Mouse (Mus musculus) neural tube, embryonic 13.5 days (tissue): ENCODE data around the gene Spata2. TPM values are rescaled to one million over a fixed set of nuclear protein-coding genes. Genes with fewer than 3 reads are reported as not detected.
A peak's percentile ranks its signal among the peaks of the same experiment; 100 is the strongest.

ENCODE experiments used
- ATAC-seq: fragments of 200-750 bp; cut with Nextera tagmentation; 2 replicates; pipeline ENCODE4 v1.8.0; 2017; ENCODE audit warnings: low read depth, mild to moderate bottlenecking, moderate TSS enrichment, moderate library complexity
- H3K27ac ChIP-seq: fragments of 300-500 bp; sonication (generic); replicated peaks from 2 replicates; pipeline ENCODE4 v1.5.1; 2015; ENCODE audit warnings: moderate library complexity, mild to moderate bottlenecking, inconsistent platforms
- H3K27me3 ChIP-seq: fragments of 300-500 bp; sonication (generic); 2 replicates; pipeline ENCODE4 v1.6.1; 2015; ENCODE audit warnings: mild to moderate bottlenecking, inconsistent platforms
- H3K36me3 ChIP-seq: fragments of 300-500 bp; sonication (generic); 2 replicates; pipeline ENCODE4 v1.6.1; 2015; ENCODE audit warnings: mild to moderate bottlenecking, inconsistent platforms
- H3K4me1 ChIP-seq: fragments of 300-500 bp; sonication (generic); replicated peaks from 2 replicates; pipeline ENCODE4 v1.6.1; 2015; ENCODE audit warnings: inconsistent platforms
- H3K4me2 ChIP-seq: fragments of 300-500 bp; sonication (generic); 2 replicates; pipeline ENCODE4 v1.6.1; 2015; ENCODE audit warnings: inconsistent platforms, mild to moderate bottlenecking, moderate library complexity
- H3K4me3 ChIP-seq: fragments of 300-500 bp; sonication (generic); 2 replicates; pipeline ENCODE4 v1.5.1; 2015; ENCODE audit warnings: mild to moderate bottlenecking, inconsistent platforms
- H3K9ac ChIP-seq: fragments of 300-500 bp; sonication (generic); 2 replicates; pipeline ENCODE4 v1.6.1; 2015; ENCODE audit warnings: moderate library complexity, mild to moderate bottlenecking, inconsistent platforms
- H3K9me3 ChIP-seq: fragments of 300-500 bp; sonication (generic); 2 replicates; pipeline ENCODE4 v1.6.1; 2016; ENCODE audit warnings: inconsistent platforms
- WGBS: fragments of 180-500 bp; shearing (Covaris S2); methylation state at CpG from one replicate; pipeline ENCODE4 v1.1.7; 2015; 5-methylcytosine and 5-hydroxymethylcytosine counted together
- polyA plus RNA-seq: library from polyadenylated mRNA; unstranded; fragments of >200 nt; fragmentation: Nextera tagmentation; extraction: Ambion mirVana; gene quantifications from 2 replicates; pipeline ENCODE4 v1.2.1, GENCODE M21; 2015

The Spata2 gene
- polyA plus RNA-seq, 1 experiment from 2014 or later, result 26.9 TPM

- no peak overlapping the region for H3K4me2 ChIP-seq
- H3K9ac ChIP-seq, result peak overlapping the region; percentile 50; the same call in 1 of the 2 replicates
- H3K36me3 ChIP-seq, result peaks cover 56% of the 10 kb centered on the region
- ATAC-seq, result no peak; the same call in 1 of the 2 replicates
- no peaks in the 10 kb centered on the region for H3K9me3 ChIP-seq
- no peaks in the 10 kb centered on the region for H3K27me3 ChIP-seq
- no peak overlapping the region for H3K4me3 ChIP-seq
- H3K27ac ChIP-seq, result peak overlapping the region; percentile 88
- peaks cover 23% of the 10 kb centered on the region for H3K4me1 ChIP-seq
- WGBS, result 81% methylated on average over 5 of the region's 5 CpGs
Observed at GRCm38 (mm10) chr2:167475596-167475995, 17.1 kb downstream of the Spata2 start.

GRCm38 (mm10) chr2:167474218-167474617 lies 18.5 kb downstream of the Spata2 start:
- H3K36me3 ChIP-seq, result peaks cover 65% of the 10 kb centered on the region
- H3K27me3 ChIP-seq, result no peaks in the 10 kb centered on the region
- no peak overlapping the region for H3K9ac ChIP-seq
- no peak overlapping the region for H3K27ac ChIP-seq
- no peaks in the 10 kb centered on the region for H3K9me3 ChIP-seq
- H3K4me3 ChIP-seq, result no peak overlapping the region
- ATAC-seq, result no peak
- no peak overlapping the region for H3K4me2 ChIP-seq
- H3K4me1 ChIP-seq, result peaks cover 23% of the 10 kb centered on the region
- 87% methylated on average over 6 of the region's 6 CpGs for WGBS

GRCm38 (mm10) chr2:167471585-167471984 lies 21.1 kb downstream of the Spata2 start:
- H3K4me3 ChIP-seq, result no peak overlapping the region
- no peak for ATAC-seq
- WGBS, result 85% methylated on average over 6 of the region's 6 CpGs
- H3K9ac ChIP-seq, result no peak overlapping the region
- peaks cover 14% of the 10 kb centered on the region for H3K4me1 ChIP-seq
- H3K27me3 ChIP-seq, result no peaks in the 10 kb centered on the region
- H3K9me3 ChIP-seq, result no peaks in the 10 kb centered on the region
- H3K4me2 ChIP-seq, result no peak overlapping the region
- H3K27ac ChIP-seq, result no peak overlapping the region
- peaks cover 82% of the 10 kb centered on the region for H3K36me3 ChIP-seq

GRCm38 (mm10) chr2:167470611-167471010 lies 22.1 kb downstream of the Spata2 start:
- H3K36me3 ChIP-seq, result peaks cover 91% of the 10 kb centered on the region
- H3K4me2 ChIP-seq, result no peak overlapping the region
- WGBS, result 88% methylated on average over 3 of the region's 3 CpGs

GRCm38 (mm10) chr2:167468444-167468843 lies 24.2 kb downstream of the Spata2 start:
- no peaks in the 10 kb centered on the region for H3K27me3 ChIP-seq
- no peak overlapping the region for H3K4me3 ChIP-seq
- no peak overlapping the region for H3K27ac ChIP-seq
- ATAC-seq, result no peak
- no peaks in the 10 kb centered on the region for H3K9me3 ChIP-seq
- peaks cover 81% of the 10 kb centered on the region for H3K36me3 ChIP-seq
- H3K9ac ChIP-seq, result no peak overlapping the region
- no peaks in the 10 kb centered on the region for H3K4me1 ChIP-seq
- no peak overlapping the region for H3K4me2 ChIP-seq
- WGBS, result 83% methylated on average over 6 of the region's 6 CpGs

More at GRCm38 (mm10) chr2:167470611-167471010, 22.1 kb downstream of the Spata2 start:
- H3K4me3 ChIP-seq, result no peak overlapping the region
- H3K27ac ChIP-seq, result no peak overlapping the region
- H3K27me3 ChIP-seq, result no peaks in the 10 kb centered on the region
- no peak overlapping the region for H3K9ac ChIP-seq
- no peaks in the 10 kb centered on the region for H3K9me3 ChIP-seq
- H3K4me1 ChIP-seq, result peaks cover 5% of the 10 kb centered on the region
- ATAC-seq, result no peak

GRCm38 (mm10) chr2:167467214-167467613 lies 25.5 kb downstream of the Spata2 start:
- no peak overlapping the region for H3K9ac ChIP-seq
- no peaks in the 10 kb centered on the region for H3K4me1 ChIP-seq
- H3K4me2 ChIP-seq, result no peak overlapping the region
- no peak for ATAC-seq
- H3K9me3 ChIP-seq, result no peaks in the 10 kb centered on the region
- H3K36me3 ChIP-seq, result peaks cover 72% of the 10 kb centered on the region
- no peak overlapping the region for H3K27ac ChIP-seq
- 88% methylated on average over 5 of the region's 5 CpGs for WGBS
- H3K27me3 ChIP-seq, result no peaks in the 10 kb centered on the region
- H3K4me3 ChIP-seq, result no peak overlapping the region

- Histone ChIP-seq H3K4me3 (no peak overlapping the region), H3K27me3 (no peaks in the 10 kb centered on the region), H3K4me1 (no peaks in the 10 kb centered on the region), H3K36me3 (peaks cover 71% of the 10 kb centered on the region), H3K9ac (no peak overlapping the region), H3K9me3 (no peaks in the 10 kb centered on the region), H3K4me2 (no peak overlapping the region), H3K27ac (no peak overlapping the region)
- no peak for ATAC-seq
- 89% methylated on average over 3 of the region's 3 CpGs for WGBS
Observed at GRCm38 (mm10) chr2:167465951-167466350, 26.7 kb downstream of the Spata2 start.

- H3K36me3 ChIP-seq, result peaks cover 71% of the 10 kb centered on the region
Observed at GRCm38 (mm10) chr2:167463802-167464201, 28.9 kb downstream of the Spata2 start.

GRCm38 (mm10) chr2:167462954-167463353 lies 29.7 kb downstream of the Spata2 start:
- Histone ChIP-seq H3K9ac (no peak overlapping the region), H3K4me1 (no peaks in the 10 kb centered on the region), H3K36me3 (peaks cover 72% of the 10 kb centered on the region), H3K27me3 (no peaks in the 10 kb centered on the region), H3K27ac (no peak overlapping the region), H3K4me3 (no peak overlapping the region), H3K4me2 (no peak overlapping the region), H3K9me3 (no peaks in the 10 kb centered on the region)
- WGBS, result 57% methylated on average over 6 of the region's 6 CpGs
- 0 out of 2 replicates have a peak, but pooled peaks have one; percentile 40 for ATAC-seq

More at GRCm38 (mm10) chr2:167463802-167464201, 28.9 kb downstream of the Spata2 start:
- Histone ChIP-seq H3K9me3 (no peaks in the 10 kb centered on the region), H3K27me3 (no peaks in the 10 kb centered on the region), H3K27ac (no peak overlapping the region), H3K4me2 (no peak overlapping the region), H3K9ac (no peak overlapping the region), H3K4me3 (no peak overlapping the region), H3K4me1 (no peaks in the 10 kb centered on the region)
- 89% methylated on average over 5 of the region's 5 CpGs for WGBS
- no peak for ATAC-seq

- Histone ChIP-seq H3K9me3 (no peaks in the 10 kb centered on the region), H3K27ac (no peak overlapping the region), H3K4me2 (no peak overlapping the region), H3K9ac (no peak overlapping the region), H3K4me1 (no peaks in the 10 kb centered on the region), H3K27me3 (no peaks in the 10 kb centered on the region), H3K36me3 (peaks cover 77% of the 10 kb centered on the region), H3K4me3 (no peak overlapping the region)
- 91% methylated on average over 6 of the region's 6 CpGs for WGBS
- no peak for ATAC-seq
Observed at GRCm38 (mm10) chr2:167459071-167459865, 33.4 kb downstream of the Spata2 start.

- no peak overlapping the region for H3K4me2 ChIP-seq
- H3K36me3 ChIP-seq, result peaks cover 81% of the 10 kb centered on the region
- H3K27ac ChIP-seq, result no peak overlapping the region
- H3K4me1 ChIP-seq, result no peaks in the 10 kb centered on the region
- no peak for ATAC-seq
- H3K4me3 ChIP-seq, result no peak overlapping the region
- H3K9ac ChIP-seq, result no peak overlapping the region
- 90% methylated on average over 3 of the region's 3 CpGs for WGBS
- no peaks in the 10 kb centered on the region for H3K9me3 ChIP-seq
- H3K27me3 ChIP-seq, result no peaks in the 10 kb centered on the region
Observed at GRCm38 (mm10) chr2:167458548-167458947, 34.1 kb downstream of the Spata2 start.

GRCm38 (mm10) chr2:167457213-167457612 lies 35.5 kb downstream of the Spata2 start:
- peaks cover 88% of the 10 kb centered on the region for H3K36me3 ChIP-seq
- H3K4me1 ChIP-seq, result no peaks in the 10 kb centered on the region
- H3K27ac ChIP-seq, result no peak overlapping the region
- H3K4me2 ChIP-seq, result no peak overlapping the region
- 89% methylated on average over 9 of the region's 9 CpGs for WGBS
- no peak overlapping the region for H3K4me3 ChIP-seq
- ATAC-seq, result no peak
- H3K9ac ChIP-seq, result no peak overlapping the region
- H3K27me3 ChIP-seq, result no peaks in the 10 kb centered on the region
- H3K9me3 ChIP-seq, result no peaks in the 10 kb centered on the region
